Mouse (Mus musculus) telencephalon, adult 2 months (tissue): ENCODE data around the gene Ggt1.
"Not testable (repeated sequence)": the region's sequence is repeated elsewhere in the genome, so short reads cannot be mapped to it uniquely, and the experiment has no call there.

ENCODE experiments used
- DNase-seq: peaks from one replicate; pipeline ENCODE4 v3.0.0-alpha.2; 2011; ENCODE audit warnings: low read depth, low spot score

Ggt1 gene

DNA sequence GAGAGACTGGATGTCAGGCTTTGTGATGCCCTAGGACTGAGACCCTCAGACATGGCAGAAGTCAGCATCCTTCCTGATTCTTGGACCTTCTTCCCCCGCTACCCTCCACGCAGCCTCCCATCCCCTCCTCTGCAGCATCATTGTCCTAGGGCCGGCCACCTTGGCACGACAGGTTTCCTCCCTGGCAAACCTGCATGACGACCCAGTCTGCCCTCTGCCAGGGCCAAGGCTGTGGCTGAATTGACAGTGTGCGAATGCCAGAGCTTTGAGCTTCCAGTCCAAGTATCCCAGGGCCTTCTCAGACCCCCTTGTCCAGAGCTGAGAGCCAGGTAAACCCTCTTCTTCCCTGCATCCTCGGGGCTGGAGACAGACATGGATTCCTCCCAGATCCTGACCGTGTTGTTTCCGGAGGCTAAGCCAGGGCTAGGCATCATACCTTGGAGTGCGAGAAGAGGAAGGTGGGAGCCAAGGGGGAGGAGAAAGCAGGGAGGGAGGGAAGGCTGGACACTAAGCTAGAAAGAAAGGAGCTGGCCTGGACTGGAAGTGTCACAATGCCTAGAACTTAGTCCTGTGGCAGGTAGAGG lies at the start of gene Ggt1:
Gene Ggt1 (plus strand): TSS at position 534 of the 584 bp plus-strand sequence.
- DNase-seq = no peak

DNA sequence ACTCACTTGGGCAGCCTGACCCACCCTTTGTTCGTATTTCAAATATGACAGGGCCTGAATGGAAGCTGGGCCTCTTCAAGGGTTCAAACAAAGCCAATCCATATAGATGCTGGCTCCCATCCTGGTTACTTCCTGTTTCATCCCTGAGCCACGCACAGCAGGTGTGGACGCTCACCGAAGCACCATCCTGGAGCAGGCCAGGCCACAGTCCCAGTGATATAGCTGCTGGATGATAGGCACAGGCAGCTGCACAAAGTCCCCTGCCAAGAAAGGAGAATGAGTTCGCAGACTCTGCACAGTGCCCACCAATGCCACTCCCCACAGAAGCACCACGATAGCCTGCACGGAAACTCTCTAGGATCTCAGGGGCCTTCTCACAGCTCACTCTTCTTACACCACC lies 49.5 kb upstream of the Ggt1 start:
- no peak for DNase-seq

DNA sequence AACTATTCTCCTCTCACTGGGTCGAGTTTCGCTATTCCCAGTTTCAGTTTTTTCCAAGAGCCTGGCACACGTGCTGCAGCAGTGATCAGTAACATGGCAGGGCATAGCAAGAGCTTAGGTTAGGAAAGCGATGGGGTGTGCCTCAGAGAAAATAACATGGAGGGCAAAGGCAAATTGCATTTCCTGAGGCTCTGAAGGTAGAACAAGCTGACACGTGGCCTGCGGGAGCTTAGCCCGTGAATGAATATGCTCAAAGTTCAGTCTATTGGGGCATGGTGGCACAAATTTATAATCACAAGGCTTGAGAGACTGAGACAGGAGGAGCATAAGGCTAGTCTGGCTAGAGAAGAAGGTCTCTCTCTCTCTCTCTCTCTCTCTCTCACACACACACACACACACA lies 48.6 kb upstream of the Ggt1 start:
- DNase-seq = no peak

DNA sequence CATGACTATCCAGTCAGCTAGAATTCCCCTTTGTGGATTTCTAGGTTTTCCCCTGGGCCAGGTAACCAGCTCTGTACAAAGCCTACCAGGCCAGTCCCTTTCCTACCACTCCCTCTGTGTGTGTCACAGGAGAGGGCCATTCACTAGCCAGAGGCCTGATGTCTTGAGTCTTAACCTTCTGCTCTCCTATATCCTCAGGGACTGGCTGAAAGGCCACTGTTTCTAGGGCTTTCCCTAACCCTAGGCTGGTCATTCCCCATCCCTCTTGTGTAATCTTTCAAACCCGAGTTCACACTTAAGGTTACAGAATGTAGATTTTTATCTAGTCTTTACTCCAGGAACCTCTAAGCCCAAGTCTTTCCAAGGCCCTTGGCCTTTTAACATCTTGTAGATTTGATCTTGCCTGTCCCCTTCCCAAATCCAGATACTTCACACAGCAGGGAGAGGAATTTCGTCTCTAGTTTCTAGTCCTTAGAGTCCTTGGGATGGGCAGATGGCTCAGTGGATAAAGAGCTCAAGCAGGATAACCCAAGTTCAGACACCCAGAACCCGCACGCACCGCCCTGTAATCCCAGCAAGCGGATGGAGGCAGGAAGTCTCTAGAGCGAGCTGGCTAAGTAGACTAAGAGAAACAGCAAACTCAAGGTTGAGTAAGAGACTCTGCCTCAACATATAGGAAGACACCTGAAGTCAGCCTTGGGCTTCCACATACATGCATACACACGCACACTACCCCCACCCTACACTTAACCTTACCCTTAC lies 47.9 kb upstream of the Ggt1 start:
- DNase-seq = no peak

DNA sequence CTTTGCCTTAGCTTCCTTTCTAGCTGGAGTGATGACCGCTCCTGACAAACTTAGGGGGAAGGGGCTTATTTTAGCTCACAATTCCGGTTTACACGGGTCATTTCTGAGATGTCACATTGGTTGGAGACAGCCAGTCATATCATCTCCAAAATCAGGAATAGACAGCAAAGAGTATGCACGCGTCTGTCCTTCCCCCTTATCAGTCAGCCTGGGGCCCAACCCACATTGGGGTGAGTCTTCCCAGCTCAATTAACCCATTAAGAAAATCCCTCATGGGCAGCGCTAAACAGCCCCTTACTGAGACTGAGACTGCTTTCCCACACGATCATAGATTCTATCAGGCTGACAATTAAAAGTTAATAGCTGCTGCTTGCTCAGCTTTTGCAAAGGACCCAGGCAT lies 47.0 kb upstream of the Ggt1 start:
- DNase-seq = no peak

DNA sequence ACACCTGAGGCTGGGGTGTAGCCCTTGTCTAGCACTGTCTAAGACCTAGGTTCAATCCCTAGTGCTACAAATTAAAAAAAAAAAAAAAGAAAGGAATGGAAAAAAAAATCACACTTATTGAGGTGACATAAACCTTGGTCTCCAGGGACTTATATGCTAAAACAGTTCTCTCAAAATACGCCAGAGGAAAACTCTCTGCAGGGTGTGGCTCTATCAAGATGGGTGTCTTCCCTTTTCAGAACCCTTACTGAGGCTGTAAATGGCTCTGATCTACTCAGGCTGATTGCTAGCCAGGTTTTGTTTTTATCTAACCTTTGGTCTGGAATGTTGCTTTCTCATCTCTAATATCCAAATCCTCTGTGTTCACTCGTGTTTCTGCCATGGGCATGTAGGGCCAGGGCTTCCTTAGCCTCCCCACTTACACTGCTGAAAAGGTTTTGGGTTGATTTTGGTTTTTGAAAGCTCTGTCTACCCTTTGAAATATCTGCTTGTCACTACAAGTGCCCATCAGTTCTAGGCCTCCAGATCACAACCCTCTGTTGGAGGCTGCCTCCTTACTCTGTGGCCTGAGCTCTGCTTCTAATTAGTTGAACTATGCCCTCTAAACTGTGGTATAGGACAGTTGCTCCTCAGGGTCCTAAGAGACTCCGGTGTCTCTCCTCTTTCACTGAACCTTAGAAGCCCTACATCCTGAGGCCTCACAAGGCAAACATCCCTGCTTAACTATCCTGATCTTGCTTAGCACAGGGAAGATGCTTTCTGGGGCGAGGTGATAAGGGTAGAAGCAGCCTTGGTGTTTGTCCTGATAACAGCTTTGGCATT lies 46.0 kb upstream of the Ggt1 start:
- DNase-seq = no peak

DNA sequence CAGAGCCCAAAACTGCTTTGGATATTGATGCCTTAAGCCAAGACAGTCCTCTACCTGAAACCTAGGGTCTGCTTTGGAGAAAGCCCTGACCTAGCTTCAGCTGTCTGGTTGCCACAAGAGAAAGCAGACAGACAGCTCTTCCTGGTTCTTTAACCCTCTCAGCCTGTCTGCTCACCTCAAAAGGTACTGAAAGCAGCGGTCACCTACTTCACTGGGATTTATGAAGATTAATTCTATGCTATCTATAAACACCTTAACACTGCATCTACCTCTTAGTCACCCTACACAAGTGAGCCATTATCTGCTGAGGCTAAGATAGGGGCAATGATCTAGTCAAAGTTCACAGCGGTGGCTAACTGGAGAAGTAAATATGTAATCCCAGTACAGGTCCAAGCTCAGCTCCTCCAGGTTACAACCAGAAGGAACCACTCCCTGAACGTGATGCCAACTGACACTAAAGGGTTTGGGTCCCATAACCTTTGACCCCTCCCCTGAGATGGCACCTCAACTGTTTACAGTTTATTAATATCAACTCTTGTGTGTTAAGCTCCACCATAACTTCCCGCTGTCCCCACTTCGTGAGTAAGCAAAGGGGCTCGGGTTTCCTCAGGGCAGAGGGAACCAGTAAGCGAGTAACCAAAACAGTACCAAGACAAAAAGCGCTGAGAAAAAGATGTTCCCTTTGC lies 45.2 kb upstream of the Ggt1 start:
- no peak for DNase-seq

DNA sequence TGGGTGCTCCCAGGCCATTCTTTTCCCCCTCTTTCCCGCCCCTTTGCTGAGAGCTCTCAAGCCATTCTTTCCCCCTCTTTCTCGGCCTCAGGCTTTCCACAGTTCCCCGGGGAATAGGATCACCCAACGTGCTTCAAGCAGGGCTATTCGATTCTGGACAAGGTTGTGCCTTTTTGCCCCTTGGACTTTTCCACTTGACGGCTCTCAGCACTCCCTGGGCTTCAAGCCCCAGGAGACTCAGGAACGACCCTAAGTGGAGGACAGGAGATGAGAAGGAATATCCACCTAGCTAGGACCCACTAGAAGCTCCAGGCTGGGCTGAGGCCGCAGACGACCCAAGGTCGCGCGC lies 44.7 kb upstream of the Ggt1 start:
- no peak for DNase-seq

DNA sequence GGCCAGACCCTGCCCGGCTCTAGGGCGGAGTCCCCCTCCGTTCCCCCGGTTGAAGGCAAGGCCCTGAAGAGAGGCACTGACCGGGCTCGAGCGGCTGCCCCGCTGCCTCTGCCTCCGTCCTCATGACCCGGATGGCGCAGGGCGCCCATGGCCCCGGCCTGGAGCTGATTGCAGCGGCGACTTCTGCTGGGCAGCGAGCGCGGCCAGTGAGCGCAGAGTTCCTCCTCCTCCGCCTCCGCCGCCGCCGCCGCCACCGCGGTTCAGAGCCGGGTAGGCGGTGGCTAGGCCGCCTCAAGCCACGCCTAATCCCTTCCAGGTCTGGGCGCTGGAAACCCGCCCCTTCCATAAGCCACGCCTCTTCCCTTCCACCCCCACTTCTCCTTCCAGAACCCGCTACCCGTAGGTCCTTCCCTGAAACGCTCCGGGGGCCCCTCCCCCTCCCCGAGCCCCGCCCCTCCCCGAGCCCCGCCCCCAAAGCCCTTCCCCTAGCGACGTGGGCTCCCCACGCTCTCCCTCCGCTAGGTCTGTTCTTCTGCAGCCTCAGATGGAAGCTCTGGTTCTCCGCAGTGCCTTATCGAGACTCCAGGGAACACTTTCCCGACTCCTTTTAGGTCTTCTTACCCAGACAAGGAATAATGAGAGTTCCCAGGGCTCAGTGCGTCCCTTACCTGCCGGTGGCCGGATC lies 44.2 kb upstream of the Ggt1 start, which contains the start of gene Snrpd3:
Gene Snrpd3 (plus strand): TSS at position 479 of the 685 bp plus-strand sequence.
- DNase-seq = peak; percentile 97

DNA sequence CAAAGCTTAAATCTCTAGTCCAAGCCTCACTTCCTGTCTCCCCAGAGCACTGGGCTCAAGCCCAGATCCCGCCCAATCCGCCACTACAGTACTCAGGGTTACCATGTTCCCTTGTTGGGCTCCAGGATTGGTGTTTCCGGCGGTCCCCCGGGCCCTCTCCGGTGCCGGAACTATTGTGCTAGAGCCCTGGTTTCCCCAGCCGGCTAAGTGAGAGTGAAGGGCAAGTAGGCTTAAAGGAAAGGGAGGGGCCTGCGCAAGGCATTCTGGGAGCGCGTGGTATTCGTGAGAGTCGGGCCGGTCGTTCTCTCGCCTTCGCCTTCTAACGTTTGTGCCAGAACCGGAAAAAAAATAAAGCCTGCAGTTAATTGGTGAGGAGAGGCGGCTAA lies 43.7 kb upstream of the Ggt1 start, which contains the start of gene Gucd1:
Gene Gucd1 (minus strand): TSS at position 215 of the 386 bp plus-strand sequence.
- peak; percentile 97 for DNase-seq

DNA sequence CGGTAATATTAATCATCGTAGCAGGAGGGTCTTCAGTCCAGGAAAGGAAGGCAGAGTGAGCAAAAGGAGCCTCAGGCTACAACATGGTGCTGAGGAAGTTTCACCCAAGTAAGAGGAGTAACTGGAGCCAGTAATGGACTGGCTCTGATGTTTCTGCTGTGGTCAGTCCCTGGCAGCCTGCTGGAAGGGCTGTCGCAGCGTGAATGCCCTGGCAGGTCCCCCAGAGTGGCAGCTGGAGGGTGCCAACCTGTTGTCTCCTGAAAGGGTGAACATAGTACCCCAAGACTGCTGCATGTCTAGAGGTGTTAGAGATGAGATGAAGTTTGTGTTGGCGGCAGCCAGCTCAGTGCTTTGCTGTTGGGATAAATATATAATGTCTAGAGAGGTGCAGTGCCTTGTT lies 40.8 kb upstream of the Ggt1 start:
- DNase-seq = no peak

DNA sequence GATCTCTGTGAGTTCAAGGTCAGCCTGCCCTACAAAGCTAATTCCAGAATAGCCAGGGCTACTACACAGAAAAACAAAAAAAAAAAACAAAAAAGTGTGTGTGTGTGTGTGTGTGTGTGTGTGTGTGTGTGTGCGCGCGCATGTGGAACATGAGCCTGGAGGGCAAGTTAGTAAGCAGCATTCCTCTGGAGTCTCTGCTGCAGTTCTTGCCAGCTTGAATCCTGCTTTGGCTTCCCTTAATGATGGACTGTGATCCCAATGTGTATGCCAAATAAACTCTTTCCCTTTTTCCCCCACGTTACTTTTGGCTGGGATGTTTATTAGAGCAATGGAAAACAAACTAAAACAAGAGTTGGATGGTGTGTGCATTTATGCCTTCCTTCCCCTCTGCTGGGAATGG lies 39.8 kb upstream of the Ggt1 start:
- no peak for DNase-seq

DNA sequence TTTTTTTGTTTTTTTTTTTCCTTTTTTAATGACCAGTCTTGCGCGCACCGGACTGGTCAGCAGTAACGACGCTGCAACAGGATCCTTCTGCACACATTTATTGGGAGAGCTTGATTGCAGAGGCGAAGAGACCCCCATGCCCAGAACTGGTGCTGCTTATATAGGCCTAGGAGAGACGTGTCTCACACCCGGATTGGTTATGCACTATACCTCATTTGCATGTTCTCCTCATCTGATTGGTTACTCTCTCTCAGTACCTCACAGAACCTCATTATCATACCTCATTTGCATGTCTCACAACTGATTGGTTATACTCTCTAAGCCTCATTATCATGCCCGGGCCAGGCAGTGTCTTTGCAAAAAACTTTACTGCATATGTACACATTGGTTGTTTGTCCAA lies 36.0 kb upstream of the Ggt1 start:
- DNase-seq = not testable (repeated sequence)

DNA sequence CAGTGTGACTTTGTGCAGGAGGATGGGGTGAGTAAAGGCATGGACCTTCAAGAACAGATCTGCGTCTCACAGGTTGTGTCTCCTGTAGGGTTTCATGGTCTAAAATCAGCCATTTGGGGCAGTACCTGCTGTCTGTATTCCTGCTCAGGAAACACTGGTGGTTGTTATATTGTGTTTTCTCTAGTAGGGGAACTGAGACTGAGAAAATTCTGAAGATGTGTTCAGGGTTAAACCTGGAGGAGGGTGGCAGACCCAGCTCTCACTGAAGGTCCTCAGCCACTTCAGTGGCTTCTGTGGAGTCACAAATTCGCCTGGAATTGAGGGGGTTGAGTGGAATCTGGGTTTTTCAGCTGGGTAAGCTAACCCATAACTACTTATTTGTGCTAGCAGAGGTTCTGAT lies 31.1 kb upstream of the Ggt1 start:
- no peak for DNase-seq

DNA sequence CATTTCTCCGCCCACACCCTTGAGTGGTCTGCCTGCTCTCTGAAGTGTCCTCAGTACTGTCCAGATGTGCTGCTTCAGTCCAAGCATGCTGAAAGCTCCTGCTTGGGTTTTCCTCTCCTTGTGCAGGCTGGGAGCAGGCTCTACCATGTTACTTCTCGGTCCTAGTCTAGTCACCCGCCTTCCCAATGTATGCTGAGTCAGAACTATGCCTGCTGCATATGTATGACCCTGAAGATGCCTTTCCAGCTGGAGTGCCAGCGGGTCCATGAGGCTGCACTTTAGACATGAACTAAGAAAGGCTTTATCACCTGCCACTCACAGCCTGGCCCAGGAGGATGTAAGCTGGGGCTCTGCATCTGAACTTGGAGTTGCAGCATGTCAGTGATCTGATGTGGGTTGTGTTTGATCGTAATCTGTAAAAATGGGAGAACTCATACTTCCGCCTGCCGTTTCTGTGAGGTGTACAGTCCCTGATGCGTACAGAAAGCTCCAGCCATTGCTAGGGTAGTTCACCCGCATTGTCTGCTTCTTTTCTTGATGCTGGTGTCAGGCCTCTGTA lies 29.8 kb upstream of the Ggt1 start:
- DNase-seq = no peak

DNA sequence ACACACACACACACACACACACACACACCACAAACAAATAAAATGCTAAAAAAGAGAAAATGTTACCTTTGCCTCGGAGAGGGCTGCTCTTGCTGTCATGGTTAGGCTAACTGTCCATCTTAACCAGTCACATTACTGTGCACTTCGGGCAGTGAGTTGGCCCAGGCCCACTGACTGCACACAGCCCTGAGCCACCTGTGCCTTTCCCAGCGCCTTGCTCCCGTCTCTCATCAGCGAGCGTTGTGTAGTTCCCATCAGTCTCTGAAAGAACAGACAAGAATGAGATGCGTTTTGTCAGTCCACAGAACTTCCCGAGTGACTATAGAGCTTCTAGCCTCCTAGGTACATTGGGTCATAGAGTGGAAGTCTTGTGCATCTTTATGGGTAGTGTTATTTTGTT lies 27.2 kb upstream of the Ggt1 start:
- DNase-seq = no peak

DNA sequence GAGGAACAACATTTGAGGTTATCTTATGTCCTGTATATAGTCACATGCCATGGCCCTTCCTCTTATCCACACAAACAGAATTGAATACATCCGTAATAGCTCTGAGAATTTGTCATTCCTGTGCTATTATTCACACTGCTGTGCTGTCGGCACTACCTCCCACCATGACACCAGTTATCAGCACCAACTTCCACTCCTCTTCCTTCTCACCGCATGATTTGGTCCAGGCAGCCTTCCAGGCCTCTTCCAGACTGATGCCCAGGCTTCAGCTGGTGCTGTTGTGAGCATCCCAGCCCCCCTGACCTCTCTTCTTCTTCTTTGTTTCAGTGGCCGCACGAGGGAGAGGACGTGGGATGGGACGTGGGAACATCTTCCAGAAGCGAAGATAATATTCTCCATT lies 26.5 kb upstream of the Ggt1 start:
- no peak for DNase-seq

DNA sequence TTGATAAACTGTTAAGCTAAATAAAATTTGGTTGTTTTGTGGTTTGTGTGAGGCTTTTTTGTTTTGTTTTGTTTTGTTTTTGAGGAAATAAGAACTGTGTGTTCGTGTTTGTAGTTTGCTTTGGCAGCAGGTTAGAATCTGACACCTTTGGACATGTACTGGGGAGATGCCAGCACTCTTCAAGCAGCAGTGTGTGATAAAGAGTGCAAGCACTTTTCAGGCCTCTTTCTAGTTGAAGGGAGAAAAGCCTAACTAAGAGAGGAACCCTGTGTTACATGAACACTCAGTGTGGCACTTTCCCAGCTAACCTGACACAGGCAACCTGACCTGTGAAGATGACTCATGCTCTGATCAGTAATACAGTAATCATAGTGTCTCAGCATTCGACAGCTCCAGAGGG lies 26.0 kb upstream of the Ggt1 start:
- no peak for DNase-seq

DNA sequence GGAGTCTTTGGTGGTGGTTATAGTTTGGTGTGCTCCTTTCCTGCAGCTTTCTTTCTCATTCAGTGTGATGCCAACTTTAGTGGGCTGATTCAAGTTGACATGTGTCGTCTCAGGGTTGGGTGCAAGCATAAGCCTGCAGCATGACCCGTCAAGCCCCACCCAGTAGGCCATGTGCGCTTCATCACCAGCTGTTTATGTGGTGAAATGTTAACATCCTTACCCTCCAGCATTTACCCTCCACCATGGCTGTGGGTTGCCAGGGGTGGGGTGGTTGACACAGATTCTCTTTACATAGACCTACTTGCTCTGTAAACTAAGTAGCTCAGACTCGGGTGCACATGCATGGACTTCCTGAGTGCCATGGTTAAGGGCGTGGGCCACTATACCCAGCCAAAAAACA lies 25.3 kb upstream of the Ggt1 start:
- no peak for DNase-seq

DNA sequence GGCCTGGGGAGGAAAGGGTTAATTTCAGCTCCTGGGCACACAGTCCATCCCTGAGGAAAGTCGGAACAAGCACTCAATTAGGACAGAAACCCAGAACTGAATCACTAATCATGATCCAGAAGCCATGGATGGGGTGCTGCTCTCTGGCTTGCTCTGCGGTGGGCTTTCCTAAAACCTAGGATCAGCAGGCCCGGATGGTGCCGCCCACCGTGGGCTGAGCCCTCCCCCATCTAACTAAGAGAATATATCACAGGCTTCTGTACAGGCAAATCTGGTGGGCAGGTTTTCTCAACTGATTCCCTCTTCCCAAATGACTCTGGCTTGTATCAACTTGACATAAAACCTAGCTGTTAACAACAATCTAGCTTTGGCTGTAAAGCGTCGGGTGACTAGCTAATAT lies 13.5 kb upstream of the Ggt1 start:
- DNase-seq = no peak

DNA sequence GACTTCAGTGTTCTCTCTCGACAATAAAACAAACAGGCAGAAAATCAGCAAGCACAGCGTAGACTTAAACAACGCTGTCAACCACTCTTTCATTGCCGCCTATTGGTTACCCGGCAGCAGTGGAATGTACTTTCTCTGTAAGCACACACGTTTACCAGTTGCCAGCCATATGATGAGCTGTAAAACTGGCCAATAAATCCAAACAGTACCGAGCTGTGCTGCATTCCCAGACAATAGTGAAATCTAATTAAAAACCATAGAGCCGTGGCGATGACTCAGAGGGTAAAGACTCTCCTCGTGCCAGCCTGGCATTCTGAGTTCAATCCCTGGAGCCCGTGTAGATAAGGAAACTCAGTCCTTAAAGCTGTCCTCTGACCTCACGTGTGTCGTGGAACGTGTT lies 12.9 kb upstream of the Ggt1 start:
- DNase-seq = no peak
